Mouse (Mus musculus) gastrocnemius, adult 18-20 months (tissue): ENCODE measurements around the gene H2-M10.1. TPM values are rescaled to one million over a fixed set of nuclear protein-coding genes. Genes with fewer than 3 reads are reported as not detected.
A peak's percentile ranks its signal among the peaks of the same experiment; 100 is the strongest.
"Not testable (repeated sequence)": the region's sequence is repeated elsewhere in the genome, so short reads cannot be mapped to it uniquely, and the experiment has no call there.

ENCODE experiments used
- DNase-seq: peaks from one replicate; pipeline ENCODE4 v3.0.0; 2021; ENCODE audit warnings: low spot score
- long read RNA-seq, 2 experiments: library from polyadenylated mRNA; stranded (forward); transcript quantifications; one replicate each; pipeline ENCODE4 v2.0.0; 2021
- total RNA-seq, 2 experiments: library from RNA; stranded (reverse); gene quantifications; 2 replicates each; pipeline ENCODE4 v1.2.3; 2021

Gene H2-M10.1
- not detected for total RNA-seq
- long read RNA-seq, experiment 1: 0 reads
- long read RNA-seq, experiment 2: 0 reads

GRCm38 (mm10) chr17:36326055-36326454 is at the start of gene H2-M10.1:
Gene H2-M10.1 (minus strand): TSS chr17:36326155.
- DNase-seq: no peak

- not testable (repeated sequence) for DNase-seq
These were observed 42.4 kb upstream of the H2-M10.1 start, which contains the start of gene H2-M10.3 for GRCm38 (mm10) chr17:36368317-36368716. Gene H2-M10.3 (minus strand): TSS chr17:36368417.

- not testable (repeated sequence) for DNase-seq
These were observed 36.4 kb upstream of the H2-M10.1 start for GRCm38 (mm10) chr17:36362404-36362803.

GRCm38 (mm10) chr17:36357512-36357911 is 31.6 kb upstream of the H2-M10.1 start:
- DNase-seq: peak; percentile 12

GRCm38 (mm10) chr17:36355763-36356162 is 29.8 kb upstream of the H2-M10.1 start:
- DNase-seq: no peak

DNA sequence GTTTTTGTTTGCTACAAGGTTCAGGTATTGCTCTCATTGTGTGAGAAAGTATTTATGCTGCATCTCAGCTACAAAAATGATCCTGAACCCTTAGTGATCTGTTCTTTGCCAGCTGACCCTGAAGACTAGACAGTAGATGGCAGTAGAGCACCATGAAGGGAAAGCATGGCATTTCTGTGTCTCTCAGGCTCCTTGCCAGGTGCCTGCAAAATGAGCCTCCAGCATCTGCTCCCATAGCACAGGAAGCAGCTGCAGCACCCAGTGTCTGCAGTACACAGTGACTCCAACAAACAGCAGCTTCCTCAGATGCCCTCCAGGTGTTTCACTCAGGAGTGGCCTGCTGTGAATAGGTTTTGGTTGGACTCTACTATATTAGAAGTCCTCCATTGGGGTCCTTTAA is 29.4 kb upstream of the H2-M10.1 start:
- DNase-seq: peak; percentile 58

DNA sequence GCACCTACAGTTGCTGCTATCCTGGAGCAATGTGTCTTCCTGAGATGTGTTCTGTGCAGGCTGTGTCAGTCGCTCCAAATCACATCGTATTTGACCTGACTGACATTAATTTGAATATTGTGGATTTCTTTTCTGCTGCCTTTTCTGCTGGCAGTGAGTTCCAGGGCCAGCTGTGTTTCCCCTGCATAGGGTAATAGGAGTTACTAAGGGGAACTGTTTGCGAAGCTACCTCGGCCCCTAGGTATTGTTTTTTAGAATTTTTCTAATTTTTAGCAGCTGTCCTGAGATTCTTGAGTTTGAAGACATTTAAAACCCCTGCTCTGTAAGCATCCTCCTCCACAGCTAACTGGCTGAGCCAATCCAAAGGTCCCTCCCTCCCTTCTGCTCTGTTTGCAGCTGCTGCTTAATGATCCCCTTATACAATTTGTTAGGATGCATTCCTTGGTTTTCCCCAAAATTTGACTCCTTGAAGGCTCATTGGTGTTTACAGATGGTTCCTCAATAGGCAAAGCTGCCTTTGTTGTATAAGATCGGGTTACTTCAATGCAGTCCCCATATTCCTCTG is 10.2 kb downstream of the H2-M10.1 start:
- DNase-seq: no peak

DNA sequence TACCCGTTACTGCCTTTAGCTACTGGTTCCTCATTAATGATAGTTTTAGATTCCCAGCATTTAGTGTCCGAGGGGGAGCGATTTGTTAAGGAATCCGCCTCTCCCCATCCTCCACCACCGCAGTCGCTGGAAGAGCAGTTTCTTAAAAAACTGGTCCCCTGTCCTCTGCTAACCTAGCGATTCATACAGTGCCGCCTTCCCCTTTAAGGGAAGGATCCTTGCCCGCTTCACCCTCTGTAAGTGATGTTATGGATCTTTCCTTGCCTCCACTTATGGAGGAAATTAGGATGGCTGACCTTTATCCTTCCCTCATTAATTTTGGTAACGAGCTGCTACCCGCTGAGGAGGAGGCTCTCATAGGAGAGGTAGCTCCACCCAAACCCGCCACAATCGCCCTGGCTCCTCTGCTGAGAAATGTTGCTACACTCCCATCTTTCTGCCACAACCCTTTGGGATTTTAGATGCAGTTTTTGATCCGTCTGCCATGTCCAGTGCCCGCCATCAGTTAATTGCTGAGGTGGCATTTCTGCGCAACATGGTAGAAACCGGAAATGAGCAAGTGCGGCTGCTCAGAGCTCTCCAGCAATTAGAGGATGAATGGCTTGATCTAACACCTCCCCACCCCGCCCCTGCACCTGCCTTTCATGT is 10.8 kb downstream of the H2-M10.1 start:
- peak; percentile 12 for DNase-seq

DNA sequence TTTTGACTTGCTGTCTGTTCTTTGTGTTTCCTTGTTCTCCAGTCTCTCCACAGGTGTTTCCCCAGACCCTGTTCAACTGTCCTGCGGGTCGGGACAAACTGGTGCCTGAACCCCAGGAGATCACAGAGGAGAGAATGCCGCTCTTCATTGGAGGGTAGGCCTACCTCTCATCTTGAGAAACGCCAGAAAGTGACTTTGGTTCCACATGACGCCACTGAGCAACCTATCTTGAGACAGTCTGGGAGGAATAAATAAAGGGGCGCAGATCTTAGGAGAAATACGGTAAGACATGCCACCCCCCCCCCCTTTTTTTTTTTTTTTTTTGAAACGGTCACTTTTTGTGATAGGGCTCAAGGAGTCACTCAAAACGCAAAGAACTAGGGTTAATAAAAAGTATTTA is 11.4 kb downstream of the H2-M10.1 start:
- no peak for DNase-seq

DNA sequence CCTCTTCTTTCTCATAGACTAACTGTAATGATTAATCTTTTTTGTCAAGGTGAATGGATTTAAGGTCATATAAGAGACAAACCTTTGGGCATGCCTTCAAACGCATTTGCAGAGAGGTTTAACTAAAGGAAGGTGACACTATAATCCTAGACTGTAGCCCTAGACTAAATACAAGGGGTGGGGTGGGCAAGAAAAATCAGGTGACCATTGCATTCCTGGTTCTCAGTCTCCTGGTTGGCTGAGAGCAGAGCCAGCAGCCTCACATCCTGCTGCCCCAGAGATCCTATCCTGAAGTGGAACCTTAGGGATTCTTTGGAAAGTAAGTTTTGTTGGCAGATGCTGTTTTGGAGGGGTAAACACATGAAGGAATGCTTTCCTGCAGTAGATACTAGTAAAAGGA is 16.7 kb downstream of the H2-M10.1 start:
- no peak for DNase-seq

- peak; percentile 77 for DNase-seq
These were observed 17.1 kb downstream of the H2-M10.1 start for GRCm38 (mm10) chr17:36308855-36309254.

- DNase-seq: no peak
These were observed 39.6 kb downstream of the H2-M10.1 start, which contains the start of gene H2-M10.2 for GRCm38 (mm10) chr17:36286390-36286789. Gene H2-M10.2 (minus strand): TSS chr17:36286490.

DNA sequence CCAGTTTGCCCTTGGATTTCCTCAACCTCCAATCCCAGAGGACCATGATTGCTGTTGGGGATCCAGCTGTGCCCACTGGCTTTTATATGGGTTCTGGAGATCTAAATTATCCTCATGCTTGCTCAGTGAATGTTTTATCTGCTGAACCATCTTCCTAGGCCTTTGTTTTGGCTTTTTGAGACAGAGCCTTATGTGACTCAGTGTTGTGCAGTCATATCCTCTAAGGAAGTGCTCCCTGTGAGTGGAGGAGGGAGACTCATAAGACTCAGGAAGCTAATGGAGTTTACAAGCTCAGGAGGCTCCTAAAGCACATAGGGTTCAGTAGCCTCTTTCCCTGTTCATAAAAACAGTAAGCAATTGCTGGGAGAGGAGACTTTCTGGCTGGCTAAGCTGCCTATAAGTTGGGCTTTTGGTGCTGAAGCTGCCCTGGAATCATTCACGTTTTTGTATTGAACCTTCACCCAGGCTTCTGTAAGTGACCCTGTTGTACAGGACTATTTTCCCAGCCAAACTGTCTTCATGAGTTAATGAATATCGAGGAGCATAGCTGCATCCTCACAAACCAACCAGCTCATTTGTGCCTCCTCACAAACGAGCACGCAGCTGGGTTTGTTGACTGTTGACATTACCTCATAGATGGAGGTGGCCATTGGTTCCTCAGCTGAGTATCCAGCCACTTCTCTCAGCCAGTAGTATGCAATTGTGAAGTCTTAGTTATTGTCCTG is 44.3 kb downstream of the H2-M10.1 start:
- DNase-seq: no peak

GRCm38 (mm10) chr17:36274776-36275175 is 51.2 kb downstream of the H2-M10.1 start:
- DNase-seq: no peak

DNA sequence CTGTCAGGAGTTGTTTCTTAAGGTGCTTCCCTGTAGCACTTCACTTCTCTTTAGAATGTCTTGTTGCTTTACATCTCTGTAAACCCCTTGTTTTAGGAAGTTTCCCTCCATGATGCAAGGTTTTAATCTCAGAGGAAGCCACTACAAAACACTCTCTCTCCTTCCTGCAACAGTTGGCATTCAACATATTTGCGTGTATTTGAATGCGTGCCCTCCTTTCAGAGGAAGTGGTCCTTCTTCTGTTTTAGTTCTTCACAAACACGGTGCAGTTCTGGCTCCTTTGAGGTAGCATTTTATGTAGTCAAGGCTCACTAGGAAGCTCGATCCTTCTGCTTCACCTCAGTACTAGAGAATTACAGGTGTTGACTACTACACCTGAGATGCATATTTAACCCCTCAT is 52.2 kb downstream of the H2-M10.1 start:
- no peak for DNase-seq

Other genes starting within 250 kb of the H2-M10.1 start
- not detected for gene Gm19684, start 204.5 kb downstream of the H2-M10.1 start, total RNA-seq
- not detected for gene Gm7030, start 196.7 kb downstream of the H2-M10.1 start, total RNA-seq
- not detected for gene Gm8909, start 157.6 kb downstream of the H2-M10.1 start, total RNA-seq
- not detected for gene H2-T3, start 135.9 kb downstream of the H2-M10.1 start, total RNA-seq
- gene Rpp21, start 68.1 kb downstream of the H2-M10.1 start, total RNA-seq: 10 to 100 TPM; 36.5 to 44.5 TPM
- gene Trim39, start 53.9 kb downstream of the H2-M10.1 start, total RNA-seq: 1 to 10 TPM; 6.2 to 6.6 TPM
- gene H2-M10.2, start 39.7 kb downstream of the H2-M10.1 start, total RNA-seq: not detected
- not detected for gene H2-M10.3, start 42.3 kb upstream of the H2-M10.1 start, total RNA-seq
- gene H2-M10.4, start 136.2 kb upstream of the H2-M10.1 start, total RNA-seq: not detected
- gene H2-M11, start 220.9 kb upstream of the H2-M10.1 start, total RNA-seq: not detected